Mouse (Mus musculus) naive thymus-derived CD4-positive, alpha-beta T cell, adult 2 months (primary cell): ENCODE measurements around the gene Wfdc1.

ENCODE experiments used
- DNase-seq: peaks from one replicate; pipeline ENCODE4 v3.0.0-alpha.2; 2011; ENCODE audit warnings: low read depth

Gene Wfdc1

DNA sequence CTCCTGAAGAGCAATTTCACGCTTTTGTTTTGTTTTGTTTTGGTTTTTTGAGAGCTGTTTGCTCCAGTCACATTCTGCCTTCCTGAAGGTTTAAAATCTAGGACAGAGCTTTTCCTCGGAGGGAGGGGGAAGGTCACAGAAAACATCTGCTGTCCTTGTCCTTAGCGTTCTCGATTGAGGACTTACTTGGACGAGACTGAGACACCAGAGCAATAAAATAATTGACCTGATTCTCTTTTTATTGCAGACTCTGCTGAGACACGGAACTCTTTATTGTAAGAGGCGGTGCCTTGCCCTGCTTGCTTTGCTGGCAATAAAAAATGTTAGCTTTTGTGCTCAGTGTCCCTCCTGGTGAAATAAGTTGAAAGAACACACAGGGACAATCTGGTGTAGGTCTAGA, 26.4 kb upstream of the Wfdc1 start:
- DNase-seq: no peak

DNA sequence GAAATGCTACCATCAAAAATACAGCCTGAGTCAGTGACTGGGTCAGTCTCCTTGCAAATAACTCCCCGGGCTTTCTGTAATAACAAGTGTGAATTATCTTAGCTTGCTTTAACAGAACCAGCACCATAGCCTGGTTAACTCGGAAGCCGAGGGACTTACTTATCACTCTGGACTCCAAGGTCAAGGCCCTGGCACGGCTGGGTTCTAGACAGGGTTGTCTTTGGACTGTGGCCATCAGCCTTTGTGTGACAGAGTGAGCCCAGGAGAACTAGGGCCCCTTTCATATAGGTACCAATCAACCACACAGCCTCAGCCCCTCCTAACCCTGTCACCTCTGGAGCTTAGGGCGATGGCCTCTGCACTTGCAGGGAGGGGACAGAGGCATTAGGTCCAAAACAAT, 25.1 kb upstream of the Wfdc1 start:
- no peak for DNase-seq

DNA sequence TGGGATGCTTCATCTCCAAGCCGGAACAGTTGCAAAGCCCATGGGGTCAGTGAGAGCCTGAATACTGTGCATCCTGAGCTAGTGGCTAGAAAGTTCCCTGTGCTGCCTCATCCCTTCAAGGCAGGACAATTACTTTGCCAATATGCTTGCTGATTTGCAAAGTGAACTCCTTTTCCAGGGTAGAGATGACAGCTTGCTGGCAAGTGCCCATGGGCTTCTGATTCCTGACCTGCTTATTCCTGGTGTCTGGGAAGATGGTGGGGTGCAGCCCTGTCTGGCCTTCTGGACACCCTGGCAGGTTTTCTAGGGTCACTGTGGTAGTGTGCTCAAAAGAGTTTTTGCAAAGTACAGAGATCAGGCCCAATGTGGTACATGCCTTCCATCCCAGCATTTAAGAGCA, 23.2 kb upstream of the Wfdc1 start:
- DNase-seq: no peak

DNA sequence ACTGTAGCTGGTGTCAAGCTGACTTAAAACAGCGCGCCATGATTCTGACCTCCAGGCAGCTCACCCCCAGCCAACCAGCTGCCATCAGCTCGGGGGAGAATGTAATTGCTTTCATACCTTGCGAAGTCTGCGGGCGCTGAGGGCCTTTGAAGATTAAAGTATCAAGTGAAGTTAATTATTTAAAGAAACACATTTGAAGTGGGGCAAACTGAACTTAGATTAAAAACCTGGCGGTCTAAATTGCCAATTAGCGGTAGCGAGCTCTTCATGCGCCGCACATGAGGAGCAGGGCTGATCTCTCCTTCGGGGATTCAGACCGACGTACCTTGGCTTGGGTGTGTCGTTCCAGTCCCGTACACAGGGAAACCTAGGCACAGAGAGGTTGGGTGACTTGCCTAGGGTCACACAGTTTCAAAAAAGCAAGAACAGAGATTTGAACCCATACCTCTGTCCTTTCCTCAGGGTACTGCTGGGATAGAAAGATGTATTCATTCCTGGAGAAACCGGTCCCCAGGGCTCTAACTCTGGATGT, 21.7 kb upstream of the Wfdc1 start:
- DNase-seq: no peak

DNA sequence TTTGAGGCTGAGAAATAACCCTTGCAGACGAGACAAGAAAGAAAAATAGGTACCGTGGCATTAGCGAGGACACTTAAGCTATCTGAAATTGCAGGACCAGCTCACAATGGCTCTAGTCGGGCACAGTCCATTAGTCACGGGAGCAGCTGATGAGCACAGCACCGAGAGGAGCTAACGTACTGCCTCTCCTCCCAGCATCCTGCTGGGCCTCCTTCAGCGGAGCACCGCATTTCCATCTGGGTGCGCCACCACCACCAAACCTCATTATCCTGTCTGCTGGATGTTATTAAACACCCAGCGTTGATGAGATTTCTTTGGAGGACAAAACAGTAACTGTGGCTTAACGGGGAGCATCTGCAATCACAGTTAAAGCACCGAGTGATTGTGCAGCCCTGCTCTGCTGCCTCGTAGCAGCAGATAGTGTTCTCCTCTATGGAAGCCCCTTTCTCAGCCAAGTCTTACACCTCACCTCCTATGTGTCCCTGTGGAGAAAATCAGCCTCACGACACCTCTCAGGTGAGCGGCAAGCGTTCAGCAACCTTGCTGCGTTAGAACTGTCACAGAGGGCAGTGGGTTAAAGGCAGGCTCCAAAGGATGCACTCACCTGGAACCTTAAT, 21.1 kb upstream of the Wfdc1 start:
- DNase-seq: no peak

DNA sequence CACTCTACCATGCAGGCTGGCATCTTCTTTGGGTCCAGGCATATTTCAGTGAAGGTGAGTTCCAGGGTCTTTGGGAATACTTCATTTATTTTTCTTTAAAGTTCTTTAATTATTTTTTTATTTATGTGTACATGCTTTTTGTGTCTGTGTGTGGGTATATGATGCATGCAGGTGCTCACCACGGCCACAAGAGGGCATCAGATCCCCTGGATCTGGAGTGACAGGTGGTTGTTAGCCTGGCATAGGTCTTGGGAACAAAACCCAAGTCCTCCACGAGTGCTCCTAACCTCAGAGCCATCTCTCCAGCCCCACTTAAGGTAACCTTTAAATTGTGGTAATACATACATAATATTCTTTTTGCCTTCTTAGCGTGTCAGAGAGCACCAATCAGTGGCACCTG, 20.0 kb upstream of the Wfdc1 start:
- DNase-seq: no peak

DNA sequence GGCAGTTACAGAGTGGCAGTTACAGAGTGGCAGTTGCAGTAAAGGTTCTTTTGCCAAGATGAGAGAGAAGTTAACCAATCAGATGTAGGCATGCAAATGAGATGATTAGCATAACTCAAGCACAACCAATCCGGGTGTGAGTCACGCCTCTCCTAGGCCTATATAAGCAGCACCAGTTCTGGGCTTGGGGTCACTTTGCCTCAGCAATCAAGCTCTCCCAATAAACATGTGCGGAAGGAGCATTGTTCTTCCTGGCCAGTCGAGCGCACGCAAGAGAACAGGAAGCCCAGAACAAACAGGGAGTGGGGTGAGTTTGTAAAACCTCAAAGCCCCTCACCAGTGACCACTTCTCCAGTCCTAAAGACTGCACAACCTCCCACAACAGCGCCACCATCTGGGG, 19.3 kb upstream of the Wfdc1 start:
- no peak for DNase-seq

DNA sequence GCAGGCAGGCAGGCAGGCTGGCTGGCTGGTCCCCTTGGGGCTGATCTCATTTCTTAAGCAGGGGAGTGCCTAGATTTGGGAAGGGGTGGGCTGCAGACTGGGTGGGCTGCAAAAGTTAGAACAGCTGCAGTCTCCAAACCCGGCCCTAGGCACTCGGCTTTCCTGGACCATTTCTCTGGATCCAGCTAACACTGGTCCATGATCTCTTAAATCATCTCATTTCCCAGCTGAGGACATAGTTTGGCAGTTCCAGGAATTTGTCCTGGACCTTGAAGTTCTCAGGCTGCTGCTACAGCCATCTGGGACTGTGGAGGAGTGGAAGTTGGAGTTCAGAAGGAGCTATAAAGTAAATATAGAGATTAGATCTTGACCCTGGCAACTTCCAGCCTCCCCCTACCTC, 14.8 kb upstream of the Wfdc1 start:
- DNase-seq: no peak

DNA sequence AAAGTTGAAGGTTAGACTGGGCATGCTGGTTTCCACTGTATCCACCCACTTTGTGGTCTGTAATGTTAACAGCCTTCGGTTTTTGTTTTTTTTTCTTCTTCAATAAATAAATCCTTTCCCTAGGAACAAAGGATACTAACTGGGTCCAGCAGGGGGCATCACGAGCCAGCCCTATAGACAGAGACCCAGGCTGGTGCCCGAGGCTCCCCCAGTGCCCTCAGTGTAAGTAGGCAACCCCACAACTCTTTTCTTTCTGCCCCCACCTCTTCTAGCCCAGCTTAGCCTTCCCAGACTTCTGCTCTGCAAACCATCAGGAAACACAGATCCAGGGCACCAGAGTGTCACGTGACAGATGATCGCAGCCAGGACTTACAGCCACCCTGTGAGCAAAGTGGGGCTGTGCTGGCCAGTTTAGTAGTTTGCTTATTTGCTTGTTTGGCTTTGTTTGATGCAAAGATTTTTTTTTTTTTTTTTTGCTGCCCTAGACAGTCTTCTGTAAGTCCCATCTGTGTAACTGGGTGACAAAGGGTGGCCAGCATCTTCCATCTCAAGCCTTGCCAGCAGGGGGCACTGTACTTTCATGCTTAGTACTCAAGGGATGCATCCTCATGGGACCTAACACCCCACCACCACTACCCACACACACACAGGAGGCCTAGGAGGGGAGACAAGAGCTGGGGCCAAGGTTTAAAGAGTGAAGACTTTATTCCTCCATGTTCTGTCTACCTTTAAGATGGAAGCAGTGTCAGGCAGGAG, 9.3 kb upstream of the Wfdc1 start:
- DNase-seq: peak; percentile 50

DNA sequence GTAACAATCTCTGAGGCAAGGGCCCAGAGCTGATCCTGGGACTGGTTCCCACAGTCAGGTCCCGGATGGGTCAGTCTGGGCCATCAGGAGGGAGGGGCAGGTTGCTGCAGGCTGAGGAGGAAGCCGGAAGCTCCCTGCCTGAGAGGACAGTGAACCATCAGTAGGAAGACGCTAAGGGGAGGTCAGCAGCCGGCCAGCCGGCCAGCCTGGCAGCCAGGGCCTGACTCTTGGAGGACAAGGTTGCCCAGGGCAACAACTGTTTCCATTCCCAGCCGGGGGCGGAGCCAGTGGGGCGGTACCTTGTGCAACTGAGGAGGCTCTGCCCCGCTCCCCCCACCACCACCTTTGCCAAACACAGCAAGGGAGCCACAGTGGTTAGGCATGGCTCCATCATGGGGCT, 5.1 kb upstream of the Wfdc1 start:
- no peak for DNase-seq

DNA sequence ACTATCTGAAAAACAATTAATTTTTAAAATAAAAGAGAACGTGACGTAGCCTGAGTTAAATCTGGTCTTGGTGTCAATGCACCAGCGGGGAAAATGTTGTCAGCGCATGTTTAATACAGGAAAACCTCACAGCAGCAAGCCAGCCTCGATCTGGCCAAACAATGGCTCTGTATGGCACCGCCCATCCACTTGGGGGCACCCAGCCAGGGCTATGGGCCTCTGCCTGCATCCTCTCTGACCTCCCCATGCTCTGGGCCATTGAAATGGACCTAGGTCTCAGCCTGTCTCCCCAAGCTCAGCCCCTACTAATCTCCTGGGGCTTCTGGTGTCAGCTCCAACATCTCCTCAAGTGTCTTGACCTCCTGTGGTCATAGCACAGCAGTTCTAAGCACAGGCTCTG, 4.3 kb upstream of the Wfdc1 start:
- DNase-seq: no peak

DNA sequence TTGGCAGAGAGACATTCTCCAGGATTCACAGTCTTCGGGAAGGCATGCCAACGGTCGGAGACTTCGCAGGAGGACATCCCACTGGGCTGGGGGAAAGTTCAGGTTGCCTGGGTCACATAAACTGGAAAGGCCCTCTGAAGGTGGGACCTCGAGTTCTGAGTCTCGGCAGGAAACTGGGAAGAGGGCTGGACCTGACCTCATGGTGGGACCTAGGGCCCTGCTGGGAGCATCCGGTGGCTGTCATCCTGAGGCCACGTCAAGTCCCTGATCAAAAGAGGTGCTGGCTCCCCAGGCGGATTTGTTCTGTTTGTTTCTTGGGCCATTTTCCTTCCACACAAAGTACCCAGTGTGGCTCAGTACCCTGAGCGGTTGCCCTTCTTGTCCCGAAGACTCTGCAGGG, 2.7 kb upstream of the Wfdc1 start:
- DNase-seq: no peak

DNA sequence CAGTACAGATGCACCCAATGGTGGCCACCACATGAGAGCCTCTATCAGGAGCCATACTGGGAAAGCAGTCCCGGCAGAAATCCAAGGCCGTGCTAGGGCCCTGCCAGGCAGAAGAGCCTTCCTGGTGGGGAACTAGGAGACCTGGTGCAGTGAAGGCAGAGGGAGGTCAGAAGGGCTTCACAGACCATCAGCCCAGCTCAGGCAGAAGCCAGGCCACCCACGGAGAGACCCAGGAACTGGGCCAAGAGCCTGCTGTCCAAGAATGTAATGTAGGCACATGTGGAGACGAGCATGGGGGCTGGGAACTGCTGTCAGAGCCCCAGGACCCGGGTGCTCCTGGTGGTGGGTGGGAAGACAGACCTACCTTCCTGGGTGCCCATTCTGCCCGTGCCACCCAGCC, 895 bp upstream of the Wfdc1 start:
- DNase-seq: no peak

DNA sequence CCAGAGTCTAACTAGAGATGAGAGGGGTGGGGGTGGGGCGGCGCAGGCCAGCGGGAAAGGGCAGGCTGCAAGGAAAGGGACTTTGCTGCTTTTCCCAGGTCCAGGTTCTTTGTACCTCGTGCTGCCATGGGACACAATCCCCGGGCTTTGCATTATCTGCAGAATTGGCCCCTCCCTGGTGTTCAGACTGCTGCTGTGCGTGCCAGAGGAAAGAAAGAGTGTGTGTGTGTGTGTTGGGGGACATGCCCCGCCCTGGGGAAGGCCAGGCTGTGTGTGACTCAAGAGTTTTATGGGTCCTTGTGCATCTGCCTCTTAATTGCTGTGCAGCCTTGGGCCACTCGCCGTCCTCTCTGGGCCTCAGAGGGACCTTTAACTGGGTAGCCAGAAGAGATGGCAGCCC, 2.3 kb downstream of the Wfdc1 start:
- DNase-seq: no peak

DNA sequence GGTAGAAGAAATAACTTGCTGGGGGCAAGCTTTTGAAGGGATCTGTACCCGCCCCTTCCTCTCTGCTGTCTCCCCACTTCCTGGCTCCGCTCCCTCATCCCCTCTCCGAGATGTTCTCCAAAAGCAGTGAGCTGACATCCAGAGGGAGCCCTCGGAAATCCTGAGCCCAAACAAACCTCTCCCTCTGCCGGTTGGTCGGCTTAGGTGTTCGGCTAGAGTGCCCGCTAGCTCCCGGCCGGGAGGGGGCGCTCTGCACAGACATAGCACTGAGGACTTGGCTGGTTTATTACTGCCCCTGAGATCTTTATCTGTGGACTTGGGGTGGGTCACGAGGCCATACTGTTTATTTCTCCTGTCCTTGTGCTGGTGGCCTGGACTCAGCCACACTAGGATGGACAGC, 3.1 kb downstream of the Wfdc1 start:
- peak; percentile 46 for DNase-seq

DNA sequence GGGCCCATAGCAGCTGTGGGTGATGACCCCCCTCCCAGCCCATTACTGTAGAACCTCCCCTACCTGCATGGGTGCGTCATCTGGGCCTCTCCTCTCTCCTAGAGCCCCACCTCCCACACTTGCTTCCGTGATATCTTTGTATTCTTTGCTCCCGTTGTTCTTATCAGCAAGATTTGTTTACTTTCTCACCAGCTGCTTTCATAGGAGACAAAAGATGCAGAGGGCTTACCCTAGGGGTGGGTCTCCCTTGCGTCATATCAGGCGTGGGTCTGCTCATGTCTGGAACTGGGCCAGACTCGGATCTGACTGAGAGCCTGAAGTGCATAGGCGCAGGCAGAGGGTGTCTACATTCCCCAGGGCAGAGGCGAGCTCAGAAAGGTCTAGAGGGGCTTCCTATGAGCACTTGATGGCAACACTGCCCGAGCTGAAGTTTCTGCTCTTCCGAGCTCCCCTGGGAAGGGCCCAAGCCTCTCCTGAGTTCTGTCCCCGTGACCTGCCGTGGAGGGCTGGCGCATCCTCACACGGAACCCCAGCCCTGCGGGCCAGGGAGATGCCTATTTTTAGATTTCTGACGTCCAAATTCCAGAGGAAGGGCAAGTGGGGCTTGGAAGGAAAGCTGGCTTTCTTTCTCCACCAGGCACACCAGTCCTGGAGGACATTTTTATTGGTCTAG, 4.4 kb downstream of the Wfdc1 start:
- DNase-seq: no peak

DNA sequence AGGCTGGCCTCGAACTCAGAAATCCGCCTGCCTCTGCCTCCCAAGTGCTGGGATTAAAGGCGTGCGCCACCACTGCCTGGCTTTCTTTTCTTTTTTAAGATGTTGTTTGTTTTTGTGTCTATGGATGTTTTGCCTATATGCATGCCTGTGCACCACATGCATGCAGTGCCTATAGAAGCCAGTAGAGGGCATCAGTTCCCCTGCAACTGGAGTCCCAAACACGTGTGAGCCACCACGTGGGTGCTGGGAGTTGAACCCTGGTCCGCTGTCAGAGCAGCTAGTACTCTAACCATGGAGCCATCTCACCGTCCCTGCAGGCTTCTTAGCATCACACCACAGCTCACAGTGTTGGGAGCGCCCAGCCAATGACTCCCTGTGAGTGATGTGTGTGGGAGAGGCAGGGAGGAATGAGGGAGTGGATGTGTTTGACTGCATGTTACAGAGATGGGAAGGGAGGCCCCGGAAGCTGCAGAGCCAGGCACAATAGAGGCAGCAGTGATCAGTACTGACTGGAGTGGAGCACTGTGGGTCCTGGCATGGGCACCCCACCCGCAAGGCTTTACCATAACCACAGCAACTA, 7.9 kb downstream of the Wfdc1 start:
- DNase-seq: no peak

DNA sequence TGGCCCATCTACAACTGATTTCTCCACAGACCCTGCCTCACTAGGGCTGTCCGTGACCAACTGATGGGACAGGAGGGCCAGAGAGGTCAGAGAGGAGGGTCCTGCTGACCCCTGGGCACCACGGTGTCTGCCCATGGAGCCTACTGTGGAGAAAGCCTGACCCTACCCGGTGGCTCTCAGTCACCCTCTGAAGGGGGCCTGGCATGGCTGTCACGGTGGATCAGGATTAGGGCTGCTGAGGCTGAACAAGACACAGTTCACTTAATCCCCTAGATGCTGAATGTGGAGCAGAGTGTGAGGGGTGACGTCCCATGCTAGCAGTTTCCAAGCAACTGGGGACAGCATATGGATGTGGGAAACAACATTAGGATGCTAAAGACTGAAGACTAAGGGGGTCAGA, 9.3 kb downstream of the Wfdc1 start:
- no peak for DNase-seq

DNA sequence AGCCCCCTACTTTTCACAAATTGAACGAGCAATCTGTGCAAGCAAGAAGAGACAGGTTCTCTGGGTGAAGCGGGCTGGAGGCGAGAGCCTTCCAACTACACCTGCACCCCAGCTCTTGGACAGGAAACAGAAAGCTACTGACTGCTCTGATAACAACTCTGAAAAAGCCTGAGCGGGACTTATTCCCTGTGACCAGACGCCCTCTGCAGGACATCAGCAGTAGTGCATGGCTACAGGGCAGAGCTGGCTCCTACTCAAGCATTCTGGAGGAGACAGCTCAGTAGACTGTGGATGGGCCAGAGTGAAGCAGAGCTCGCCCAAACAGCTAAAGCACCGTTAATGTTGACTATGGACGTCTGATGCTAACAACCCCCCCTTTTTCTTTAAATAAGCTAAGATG, 10.2 kb downstream of the Wfdc1 start:
- peak; percentile 89 for DNase-seq

DNA sequence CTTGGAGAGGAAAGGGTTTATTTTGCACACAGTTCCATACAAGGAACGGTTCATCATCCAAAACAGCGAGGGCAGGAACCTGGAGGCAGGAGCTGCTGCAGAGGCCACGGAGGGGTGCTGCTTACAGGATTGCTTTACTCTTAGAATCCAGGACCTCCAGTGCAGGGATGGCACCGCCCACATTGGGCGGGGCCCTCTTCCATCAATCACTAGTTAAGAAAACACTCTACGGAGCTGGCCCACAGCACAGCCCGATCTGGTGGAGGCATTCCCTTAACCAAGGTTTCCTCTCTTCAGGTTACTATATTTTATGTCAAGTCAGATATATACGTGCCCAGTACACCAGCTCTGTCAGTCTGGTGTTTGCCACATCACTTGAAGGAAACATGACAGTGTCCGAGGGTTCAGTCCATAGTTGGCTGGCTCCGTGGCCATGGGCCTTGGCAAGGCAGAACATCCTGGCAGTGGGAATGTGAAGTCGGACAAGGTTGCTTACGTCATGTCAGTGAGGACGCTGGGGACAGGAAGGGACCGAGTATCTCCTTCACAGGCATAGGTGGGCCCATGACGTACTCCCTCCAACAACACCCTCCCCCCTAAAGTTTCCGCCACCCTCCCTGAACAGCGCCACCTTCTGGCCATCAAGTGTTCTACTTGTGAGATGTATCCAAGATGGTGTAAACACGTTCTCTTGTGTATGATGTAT, 12.1 kb downstream of the Wfdc1 start:
- peak; percentile 61 for DNase-seq

DNA sequence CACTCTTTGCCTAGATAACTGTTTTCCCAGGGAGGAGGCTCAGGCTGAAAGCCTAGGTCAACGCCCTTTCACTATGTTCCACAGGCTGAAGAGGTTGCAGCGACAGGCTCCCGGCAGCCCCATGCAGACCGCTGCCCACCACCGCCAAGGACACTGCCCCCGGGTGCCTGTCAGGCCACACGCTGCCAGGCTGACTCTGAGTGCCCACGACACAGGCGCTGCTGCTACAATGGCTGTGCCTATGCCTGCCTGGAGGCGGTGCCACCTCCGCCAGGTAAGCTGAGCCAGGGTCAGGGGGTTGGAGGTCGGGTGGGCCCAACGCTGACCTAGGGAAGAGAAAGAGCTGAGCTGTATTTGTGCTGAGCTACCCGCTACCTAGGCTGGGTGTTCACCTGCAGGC, 13.0 kb downstream of the Wfdc1 start:
- no peak for DNase-seq

DNA sequence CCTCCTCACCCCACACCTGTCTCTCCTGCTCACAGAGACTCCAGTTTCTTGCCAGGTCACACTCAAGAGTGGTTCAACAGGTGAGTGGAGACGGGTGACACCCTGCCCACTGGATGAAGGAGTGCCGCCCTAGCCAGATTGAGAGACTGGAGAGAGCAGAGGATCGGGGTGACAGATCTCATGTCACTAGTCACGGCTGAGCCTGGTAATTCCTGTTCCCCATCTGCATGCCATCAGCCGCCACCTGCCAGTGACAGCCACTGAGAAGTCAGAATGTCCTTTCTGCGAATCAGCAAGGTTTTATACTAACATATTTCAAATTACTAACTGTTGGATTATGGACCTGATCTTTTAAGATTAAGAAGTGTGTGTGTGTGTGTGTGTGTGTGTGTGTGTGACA, 24.4 kb downstream of the Wfdc1 start:
- no peak for DNase-seq
